Comparison of ENCODE assay signal across 8 mouse cellular contexts in the genomic region with DNA sequence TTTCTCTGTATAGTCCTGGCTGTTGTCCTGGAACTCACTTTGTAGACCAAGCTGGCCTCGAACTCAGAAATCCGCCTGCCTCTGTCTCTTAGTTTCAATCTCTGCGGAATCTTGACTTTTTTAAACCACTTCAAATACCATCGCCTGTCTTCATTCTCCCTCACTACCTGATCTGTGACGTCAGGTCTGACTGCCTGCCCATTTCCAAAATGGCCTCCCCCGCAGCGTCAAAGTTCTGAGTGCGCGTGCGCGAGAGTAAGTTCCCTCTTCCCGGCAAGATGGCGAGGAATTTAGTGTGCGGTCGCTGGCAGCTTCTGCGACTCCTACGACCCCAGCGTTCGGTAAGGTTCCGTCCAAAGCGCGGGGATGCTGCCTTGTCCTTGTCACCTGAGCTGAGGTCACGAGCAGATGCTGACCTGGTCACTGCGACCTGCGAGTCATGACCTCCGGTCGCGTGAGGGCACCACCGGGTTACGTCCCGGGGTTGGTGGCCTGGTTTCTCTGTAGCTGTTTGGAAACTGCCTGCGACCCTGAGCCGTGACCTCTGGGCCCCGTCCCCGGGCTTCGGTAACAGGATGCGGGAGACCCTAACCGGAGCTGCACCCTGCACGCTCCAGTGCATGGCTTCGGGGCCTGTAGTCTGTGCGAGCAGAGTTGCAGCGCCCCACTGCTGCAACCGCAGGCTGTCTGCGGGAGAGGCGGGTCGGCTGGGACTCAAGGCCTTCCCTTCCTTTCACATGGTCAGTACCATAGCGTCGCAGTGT. TPM values are rescaled to one million over a fixed set of nuclear protein-coding genes. Genes with fewer than 3 reads are reported as not detected.
DNase-seq lines count a peak whose midpoint lies in the region; ATAC-seq and TF ChIP-seq lines count a peak whose summit lies in the region.

A gene (plus strand): TSS at position 258 of the 764 bp plus-strand sequence.

- under 1% methylated on average over 48 of the region's 48 CpGs for WGBS in hindbrain, postnatal 0 days

- intact Hi-C loops in gastrocnemius, adult 2 months (cut with DNase I) = loop anchor here (2.0 to 10.0 kb wide), 3 partner anchors 67 to 154 kb away; a partner anchor contains a TSS
- intact Hi-C loops in left cerebral cortex, adult 2 months (cut with DNase I) = loop anchor here (2.0 kb wide), 1 partner anchor 102 kb away; no protein-coding TSS in a partner anchor

- H3K4me2 ChIP-seq in hindbrain, postnatal 0 days (ENCODE audit: low read depth, low read length) = peak within 1 kb of the TSS; percentile 82

- peaks cover 3% of the 10 kb centered on the region; the same call in 1 of the 2 replicates for H3K4me1 ChIP-seq in hindbrain, postnatal 0 days (ENCODE audit: insufficient read depth, low read length)

- peak; percentile 86 for DNase-seq in WW6 (ENCODE audit: low read depth, low spot score)
- DNase-seq in cerebellum, postnatal 4 days (ENCODE audit: low spot score in 2 of 2) = peak; percentile 95 to 98
- peak; percentile 95 for DNase-seq in gastrocnemius, adult 2 months
- DNase-seq in hindbrain, postnatal 0 days (ENCODE audit: low spot score) = peak; percentile 98
- DNase-seq in left cerebral cortex, adult 2 months (ENCODE audit: extremely low spot score in 1 of 2, low spot score in 2 of 2) = peak; percentile 92 to 97
- DNase-seq in right cerebral cortex, adult 2 months (ENCODE audit: low spot score in 2 of 2) = peak; percentile 95 to 97
- peak; percentile 96 for DNase-seq in urinary bladder, postnatal 14 days (ENCODE audit: low spot score)

- peak within 1 kb of the TSS; percentile 91 for H3K27ac ChIP-seq in gastrocnemius, adult 2 months
- peak within 1 kb of the TSS; percentile 90 for H3K27ac ChIP-seq in hindbrain, postnatal 0 days
- H3K27ac ChIP-seq in left cerebral cortex, adult 2 months = peak within 1 kb of the TSS; percentile 98

- ATAC-seq in hindbrain, postnatal 0 days = peak; percentile 90
- peak; percentile 97 for ATAC-seq in megakaryocyte, adult 5-6 weeks (ENCODE audit: poor library complexity, severe bottlenecking)

- peak; percentile 37 for TF ChIP-seq CTCF in gastrocnemius, adult 2 months (IDR thresholded peaks at IDR 0.05)
- TF ChIP-seq CTCF in hindbrain, postnatal 0 days (IDR thresholded peaks at IDR 0.05; ENCODE audit: low read depth) = peak; percentile 42
- peak; percentile 14 for TF ChIP-seq CTCF in left cerebral cortex, adult 2 months (IDR thresholded peaks at IDR 0.05)

- no peaks in the 10 kb centered on the region for H3K27me3 ChIP-seq in hindbrain, postnatal 0 days (ENCODE audit: insufficient read depth, low read length)

- peaks cover 6% of the 10 kb centered on the region; the same call in 1 of the 2 replicates for H3K36me3 ChIP-seq in hindbrain, postnatal 0 days (ENCODE audit: insufficient read depth, low read length)

- peak within 1 kb of the TSS; percentile 95 for H3K9ac ChIP-seq in hindbrain, postnatal 0 days (replicated peaks; ENCODE audit: low read length)

- H3K9me3 ChIP-seq in hindbrain, postnatal 0 days (ENCODE audit: low read length) = no peaks in the 10 kb centered on the region

- peak within 1 kb of the TSS; percentile 96 for H3K4me3 ChIP-seq in gastrocnemius, adult 2 months
- peak within 1 kb of the TSS; percentile 95 for H3K4me3 ChIP-seq in hindbrain, postnatal 0 days (ENCODE audit: low read length)
- peak within 1 kb of the TSS; percentile 98 for H3K4me3 ChIP-seq in left cerebral cortex, adult 2 months

RNA-seq across cellular contexts. Expression of the gene that starts here (rescaled TPM):
- total RNA-seq in gastrocnemius, adult 2 months (2021) = 10 to 100 TPM; 49.1 to 54.6 TPM
- total RNA-seq in hindbrain, postnatal 0 days (2014; rRNA removed) = 83.6 and 85.6 TPM in 2 replicates
- polyA plus RNA-seq in hindbrain, postnatal 0 days (2015; fragmentation: Nextera tagmentation; extraction: Ambion mirVana) = 66.7 and 74.8 TPM in 2 replicates
- total RNA-seq in left cerebral cortex, adult 2 months (2021) = 10 to 100 TPM; 49.1 to 51.1 TPM
- total RNA-seq in megakaryocyte, adult 5-6 weeks (2015) = 43.0 and 47.8 TPM in 2 replicates
- total RNA-seq in megakaryocyte, adult 5-6 weeks (2017) = 31.5 and 32.2 TPM in 2 replicates

Comparison
In these comparisons a context has a peak if more than half of its experiments do, and no peak if none do; other contexts are left out.
1. Peak in every context shown above with its lines: DNase-seq, ATAC-seq, H3K4me3 ChIP-seq and H3K27ac ChIP-seq.